Mouse (Mus musculus) hindbrain, postnatal 0 days (tissue): ENCODE data around the gene Btf3. TPM values are rescaled to one million over a fixed set of nuclear protein-coding genes. Genes with fewer than 3 reads are reported as not detected.

Experiments
- ATAC-seq: fragments of 200-750 bp; cut with Nextera tagmentation; 2 replicates; pipeline ENCODE4 v1.8.0; 2017; ENCODE audit warnings: mild to moderate bottlenecking, moderate TSS enrichment, moderate library complexity
- DNase-seq: peaks from one replicate; pipeline ENCODE4 v3.0.0-alpha.2; 2015; ENCODE audit warnings: low spot score
- H3K27ac ChIP-seq: fragments of 300-500 bp; sonication (generic); 2 replicates; pipeline ENCODE4 v1.5.1; 2014; ENCODE audit warnings: mild to moderate bottlenecking
- H3K27me3 ChIP-seq: fragments of 300-500 bp; sonication (generic); 2 replicates; pipeline ENCODE4 v1.6.1; 2014; ENCODE audit warnings: low read length, mixed read lengths; ENCODE audit not compliant: insufficient read depth
- H3K36me3 ChIP-seq: fragments of 300-500 bp; sonication (generic); 2 replicates; pipeline ENCODE4 v1.6.1; 2014; ENCODE audit warnings: low read length, mixed read lengths; ENCODE audit not compliant: insufficient read depth
- H3K4me1 ChIP-seq: fragments of 300-500 bp; sonication (generic); 2 replicates; pipeline ENCODE4 v1.6.1; 2014; ENCODE audit warnings: antibody characterized with exemption, low read length, mixed read lengths; ENCODE audit not compliant: insufficient read depth
- H3K4me2 ChIP-seq: fragments of 300-500 bp; sonication (generic); 2 replicates; pipeline ENCODE4 v1.6.1; 2014; ENCODE audit warnings: low read depth, mild to moderate bottlenecking, low read length, moderate library complexity, mixed read lengths
- H3K4me3 ChIP-seq: fragments of 300-500 bp; sonication (generic); 2 replicates; pipeline ENCODE4 v1.5.1; 2014; ENCODE audit warnings: low read length
- H3K9ac ChIP-seq: fragments of 300-500 bp; sonication (generic); replicated peaks from 2 replicates; pipeline ENCODE4 v1.6.1; 2014; ENCODE audit warnings: mild to moderate bottlenecking, low read length, moderate library complexity, mixed read lengths
- H3K9me3 ChIP-seq: fragments of 300-500 bp; sonication (generic); 2 replicates; pipeline ENCODE4 v1.6.1; 2016; ENCODE audit warnings: low read length, mixed read lengths
- CTCF ChIP-seq: IDR thresholded peaks from 2 replicates; pipeline ENCODE4 v1.5.1; 2016; ENCODE audit warnings: antibody characterized with exemption, control low read depth, low read depth
- WGBS: fragments of 180-500 bp; shearing (Covaris S2); extraction: QIAGEN DNeasy Blood & Tissue Kit; methylation state at CpG from one replicate; pipeline ENCODE4 v1.1.7; 2014; 5-methylcytosine and 5-hydroxymethylcytosine counted together
- polyA plus RNA-seq: library from polyadenylated mRNA; unstranded; fragments of >200 nt; fragmentation: Nextera tagmentation; extraction: Ambion mirVana; gene quantifications from 2 replicates; pipeline ENCODE4 v1.2.1, GENCODE M21; 2015
- total RNA-seq: library from RNA; depleted of rRNA; stranded (reverse); fragments of >200 nt; gene quantifications from 2 replicates; pipeline ENCODE4 v1.2.3, GENCODE M21; 2014

The Btf3 gene
- total and polyA plus RNA-seq, 2 experiments from 2014 or later = 181 to 476 TPM

DNA sequence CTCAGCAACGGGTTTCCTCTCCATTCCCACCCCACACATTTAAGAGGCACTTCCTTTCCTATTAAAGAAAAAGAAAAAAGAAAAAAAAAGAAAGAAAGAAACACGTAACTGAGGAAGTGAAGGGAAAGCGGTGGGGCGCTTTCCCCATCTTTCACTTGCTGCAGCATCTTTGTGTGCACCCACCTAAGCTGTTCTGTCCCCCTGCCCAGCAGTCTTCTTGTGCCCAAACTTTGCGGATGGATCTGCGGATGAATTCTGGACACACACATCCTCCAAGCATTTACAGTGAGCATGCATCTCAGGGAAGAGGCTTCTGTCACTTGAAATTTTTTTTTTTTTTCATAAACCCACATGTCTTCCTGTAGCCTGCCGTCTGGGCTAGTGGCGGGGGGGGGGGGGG is 42.5 kb upstream of the Btf3 start:
- DNase-seq (no peak), ATAC-seq (no peak)
- no peak overlapping the region for H3K4me3 ChIP-seq
- H3K27me3 ChIP-seq = peaks cover 69% of the 10 kb centered on the region
- peaks cover 3% of the 10 kb centered on the region; the same call in 1 of the 2 replicates for H3K9me3 ChIP-seq
- WGBS = 5% methylated on average over 7 of the region's 8 CpGs
- no peak for TF ChIP-seq CTCF
- H3K27ac ChIP-seq = no peak overlapping the region
- no peaks in the 10 kb centered on the region for H3K36me3 ChIP-seq
- H3K4me1 ChIP-seq = 0 out of 2 replicates have a peak, but pooled peaks cover 4% of the 10 kb centered on the region
- no peak overlapping the region for H3K4me2 ChIP-seq
- H3K9ac ChIP-seq = no peak overlapping the region

- Histone ChIP-seq H3K27ac (no peak overlapping the region), H3K4me2 (no peak overlapping the region), H3K4me3 (no peak overlapping the region), H3K36me3 (no peaks in the 10 kb centered on the region), H3K9ac (no peak overlapping the region), H3K4me1 (0 out of 2 replicates have a peak, but pooled peaks cover 4% of the 10 kb centered on the region), H3K27me3 (peaks cover 71% of the 10 kb centered on the region), H3K9me3 (peaks cover 3% of the 10 kb centered on the region; the same call in 1 of the 2 replicates)
- DNase-seq = no peak
- 3% methylated on average over 23 of the region's 23 CpGs for WGBS
- no peak for ATAC-seq
- no peak for TF ChIP-seq CTCF
Observed at GRCm38 (mm10) chr13:98358424-98359181, 41.8 kb upstream of the Btf3 start.

GRCm38 (mm10) chr13:98357433-98358423 is 40.9 kb upstream of the Btf3 start:
- no peak for TF ChIP-seq CTCF
- H3K27ac ChIP-seq = no peak overlapping the region
- peaks cover 3% of the 10 kb centered on the region; the same call in 1 of the 2 replicates for H3K9me3 ChIP-seq
- H3K4me3 ChIP-seq = peak overlapping the region; percentile 6; the same call in 1 of the 2 replicates
- DNase-seq = no peak
- no peak overlapping the region for H3K4me2 ChIP-seq
- peaks cover 71% of the 10 kb centered on the region for H3K27me3 ChIP-seq
- 0 out of 2 replicates have a peak, but pooled peaks cover 4% of the 10 kb centered on the region for H3K4me1 ChIP-seq
- no peak for ATAC-seq
- 2% methylated on average over 18 of the region's 18 CpGs for WGBS
- no peak overlapping the region for H3K9ac ChIP-seq
- H3K36me3 ChIP-seq = no peaks in the 10 kb centered on the region

- ATAC-seq = no peak
- Histone ChIP-seq H3K27me3 (peaks cover 71% of the 10 kb centered on the region), H3K4me1 (0 out of 2 replicates have a peak, but pooled peaks cover 4% of the 10 kb centered on the region)
Observed at GRCm38 (mm10) chr13:98356973-98357425, 40.2 kb upstream of the Btf3 start.

DNA sequence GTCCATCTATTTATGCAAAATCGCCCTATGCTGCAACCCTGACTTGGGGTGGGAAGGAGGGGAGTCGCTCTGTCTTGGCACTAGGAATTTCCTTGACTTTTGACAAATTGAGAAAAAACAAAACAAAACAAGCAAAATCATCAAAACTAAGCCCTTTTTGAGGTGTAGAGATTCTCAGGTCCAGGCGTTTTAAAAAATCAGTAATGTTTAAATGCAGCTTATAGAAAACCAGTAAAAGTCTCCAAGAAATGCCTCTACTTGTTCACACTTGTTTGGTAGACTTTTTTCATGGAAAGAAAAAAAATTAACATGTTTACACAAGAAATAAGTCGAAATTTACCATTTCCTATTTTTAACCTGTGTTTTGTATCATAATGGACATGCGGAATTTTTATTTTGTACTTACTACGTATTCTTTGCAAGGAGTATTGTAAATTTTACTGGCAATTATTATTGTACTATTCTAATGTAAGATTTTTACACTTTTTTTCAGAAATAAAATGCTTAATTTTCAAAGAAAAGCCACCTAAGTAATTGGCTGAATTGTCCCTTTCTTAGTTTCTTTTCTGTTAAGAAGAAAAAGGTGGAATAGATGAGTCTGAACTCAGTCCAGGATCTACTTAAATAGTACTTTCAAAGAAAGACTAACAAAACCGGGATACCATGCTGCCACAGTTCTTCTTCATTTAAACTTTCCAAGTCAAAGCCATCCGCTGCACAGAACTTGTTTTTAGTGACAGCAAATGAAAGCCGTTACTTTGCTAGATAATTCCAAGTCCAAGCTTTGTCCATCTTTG is 39.6 kb upstream of the Btf3 start:
- no peak overlapping the region for H3K4me2 ChIP-seq
- 8% methylated on average over 9 of the region's 9 CpGs for WGBS
- no peak overlapping the region for H3K27ac ChIP-seq
- no peaks in the 10 kb centered on the region for H3K36me3 ChIP-seq
- H3K4me1 ChIP-seq = 0 out of 2 replicates have a peak, but pooled peaks cover 4% of the 10 kb centered on the region
- H3K4me3 ChIP-seq = peak overlapping the region; percentile 35
- no peak overlapping the region for H3K9ac ChIP-seq
- peak; percentile 17 for DNase-seq
- no peaks in the 10 kb centered on the region for H3K9me3 ChIP-seq
- H3K27me3 ChIP-seq = peaks cover 73% of the 10 kb centered on the region
- TF ChIP-seq CTCF = no peak
- ATAC-seq = no peak

More at GRCm38 (mm10) chr13:98356973-98357425, 40.2 kb upstream of the Btf3 start:
- DNase-seq = no peak
- 11% methylated on average over 6 of the region's 6 CpGs for WGBS
- TF ChIP-seq CTCF = no peak
- H3K9ac ChIP-seq = no peak overlapping the region
- peak overlapping the region; percentile 7; the same call in 1 of the 2 replicates for H3K4me3 ChIP-seq
- H3K4me2 ChIP-seq = no peak overlapping the region
- no peaks in the 10 kb centered on the region for H3K9me3 ChIP-seq
- no peak overlapping the region for H3K27ac ChIP-seq
- H3K36me3 ChIP-seq = no peaks in the 10 kb centered on the region
